Mouse (Mus musculus): ENCODE data around the gene Atg4d. TPM values are rescaled to one million over a fixed set of nuclear protein-coding genes. Genes with fewer than 3 reads are reported as not detected.
A peak's percentile ranks its signal among the peaks of the same experiment; 100 is the strongest.

Gene Atg4d
- polyA plus RNA-seq, 1 experiment = 53.1 TPM

DNA sequence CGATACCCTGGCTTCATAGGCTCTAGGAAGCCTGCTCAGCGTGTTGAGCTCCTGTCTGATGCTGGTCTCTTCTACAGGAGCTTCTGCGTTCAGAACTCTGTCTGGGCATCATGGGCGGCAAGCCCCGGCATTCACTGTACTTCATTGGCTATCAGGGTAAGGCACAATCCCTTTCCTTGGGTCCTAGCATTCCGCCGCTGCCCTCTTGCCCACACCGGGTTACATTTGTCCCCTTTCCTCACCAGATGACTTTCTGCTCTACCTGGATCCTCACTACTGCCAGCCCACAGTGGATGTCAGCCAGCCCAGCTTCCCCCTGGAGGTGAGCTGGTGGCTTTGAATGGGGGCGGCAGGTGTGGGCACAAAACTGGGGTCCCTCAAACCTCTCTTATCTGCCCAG, 7.3 kb downstream of the Atg4d start:
- no peaks in the 10 kb centered on the region for H3K27me3 ChIP-seq (replicated peaks)
- H3K9me3 ChIP-seq = no peaks in the 10 kb centered on the region
- H3K36me3 ChIP-seq (replicated peaks; ENCODE audit: low read length) = peaks cover 98% of the 10 kb centered on the region
- no peak for TF ChIP-seq GATA1 (IDR thresholded peaks at IDR 0.05; ENCODE audit: borderline replicate concordance, low read length)
- no peak for TF ChIP-seq FLI1 (IDR thresholded peaks at IDR 0.05; ENCODE audit: low read length)
- no peak overlapping the region for H3K4me3 ChIP-seq (replicated peaks)
- H3K4me1 ChIP-seq = peaks cover 90% of the 10 kb centered on the region

DNA sequence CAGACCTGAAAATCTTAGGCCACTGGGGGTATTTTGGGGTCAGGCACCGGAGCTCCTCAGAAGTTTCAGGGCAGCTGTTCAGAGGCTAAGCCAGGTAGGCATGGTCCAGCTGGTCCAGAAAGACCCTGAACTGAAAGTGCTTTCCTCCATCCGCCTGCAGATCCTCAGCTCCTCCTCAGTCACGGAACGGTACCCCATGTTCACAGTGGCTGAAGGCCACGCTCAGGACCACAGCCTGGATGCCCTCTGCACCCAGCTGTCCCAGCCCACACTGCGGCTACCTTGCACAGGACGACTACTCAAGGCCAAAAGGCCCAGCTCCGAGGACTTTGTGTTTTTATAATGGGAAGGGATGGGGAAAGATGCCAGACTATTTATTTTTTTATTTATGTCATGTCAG, 8.0 kb downstream of the Atg4d start:
- Histone ChIP-seq H3K9me3 (no peaks in the 10 kb centered on the region), H3K4me3 (replicated peaks) (no peak overlapping the region), H3K36me3 (replicated peaks; ENCODE audit: low read length) (peaks cover 99% of the 10 kb centered on the region), H3K27me3 (replicated peaks) (no peaks in the 10 kb centered on the region), H3K4me1 (peaks cover 92% of the 10 kb centered on the region)
- TF ChIP-seq FLI1 (IDR thresholded peaks at IDR 0.05; ENCODE audit: low read length) (no peak), GATA1 (IDR thresholded peaks at IDR 0.05; ENCODE audit: borderline replicate concordance, low read length) (no peak)

DNA sequence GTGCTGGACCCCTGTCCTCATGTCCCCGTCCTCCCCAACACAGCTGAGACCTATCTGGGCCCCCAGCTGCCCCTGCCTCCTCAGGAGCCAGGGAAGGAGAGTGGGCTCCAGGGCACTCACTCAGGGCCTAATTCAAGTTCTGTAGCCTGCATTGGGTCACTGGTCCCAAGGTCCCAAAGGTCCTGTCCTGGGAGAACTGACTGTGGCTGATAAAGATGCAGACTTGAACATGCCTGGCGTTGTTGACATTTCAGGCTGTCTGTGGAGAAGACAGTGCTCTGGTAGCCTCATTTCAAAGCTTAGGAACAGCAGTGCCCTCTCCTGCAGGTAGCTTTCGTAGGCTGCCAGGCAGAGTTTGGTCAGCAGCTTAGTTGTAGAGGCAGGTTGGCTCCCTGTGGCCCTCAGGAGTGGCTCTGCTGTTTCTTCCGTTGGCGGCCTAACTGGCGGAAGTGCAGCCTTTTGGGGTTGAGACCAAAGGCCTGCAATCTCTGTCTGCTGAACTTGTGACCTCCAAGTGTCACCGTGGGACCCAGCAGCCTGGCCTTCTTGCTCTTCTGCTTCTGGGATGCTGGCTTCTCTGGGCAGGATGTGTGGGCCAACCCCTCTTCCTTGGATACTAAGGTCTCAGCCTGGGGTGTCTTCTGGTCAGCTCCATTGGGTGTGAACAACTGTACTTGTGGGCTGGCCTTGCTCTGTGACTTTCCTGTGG, 8.6 kb downstream of the Atg4d start:
- TF ChIP-seq GATA1 (IDR thresholded peaks at IDR 0.05; ENCODE audit: borderline replicate concordance, low read length) = no peak
- TF ChIP-seq FLI1 (IDR thresholded peaks at IDR 0.05; ENCODE audit: low read length) = no peak
- peaks cover 91% of the 10 kb centered on the region for H3K4me1 ChIP-seq
- no peaks in the 10 kb centered on the region for H3K27me3 ChIP-seq (replicated peaks)
- H3K4me3 ChIP-seq (replicated peaks) = peak overlapping the region; percentile 15
- H3K9me3 ChIP-seq = no peaks in the 10 kb centered on the region
- H3K36me3 ChIP-seq (replicated peaks; ENCODE audit: low read length) = peaks cover 98% of the 10 kb centered on the region

DNA sequence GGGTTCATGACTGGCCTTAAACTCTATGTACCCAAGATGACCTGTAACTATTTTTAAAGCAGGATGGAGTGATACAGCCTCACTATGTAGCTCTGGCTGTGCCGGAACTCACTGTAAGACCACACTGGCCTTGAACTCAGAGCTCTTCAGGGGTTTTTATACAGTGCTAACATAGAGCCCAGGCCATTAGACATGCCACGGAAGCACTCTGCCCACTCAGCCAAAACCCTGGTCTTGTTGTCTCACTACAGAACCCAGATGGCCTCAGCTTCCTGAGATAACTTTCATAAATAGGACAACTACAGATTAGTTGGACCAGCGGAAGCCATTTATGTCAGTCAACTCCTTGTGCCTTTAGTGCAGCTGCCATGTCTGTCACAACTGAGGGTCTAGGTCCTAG, 9.2 kb downstream of the Atg4d start:
- Histone ChIP-seq H3K4me1 (peaks cover 93% of the 10 kb centered on the region), H3K36me3 (replicated peaks; ENCODE audit: low read length) (peaks cover 98% of the 10 kb centered on the region), H3K4me3 (replicated peaks) (peak overlapping the region; percentile 64), H3K27me3 (replicated peaks) (no peaks in the 10 kb centered on the region), H3K9me3 (no peaks in the 10 kb centered on the region)
- TF ChIP-seq GATA1 (IDR thresholded peaks at IDR 0.05; ENCODE audit: borderline replicate concordance, low read length) = no peak
- no peak for TF ChIP-seq FLI1 (IDR thresholded peaks at IDR 0.05; ENCODE audit: low read length)

DNA sequence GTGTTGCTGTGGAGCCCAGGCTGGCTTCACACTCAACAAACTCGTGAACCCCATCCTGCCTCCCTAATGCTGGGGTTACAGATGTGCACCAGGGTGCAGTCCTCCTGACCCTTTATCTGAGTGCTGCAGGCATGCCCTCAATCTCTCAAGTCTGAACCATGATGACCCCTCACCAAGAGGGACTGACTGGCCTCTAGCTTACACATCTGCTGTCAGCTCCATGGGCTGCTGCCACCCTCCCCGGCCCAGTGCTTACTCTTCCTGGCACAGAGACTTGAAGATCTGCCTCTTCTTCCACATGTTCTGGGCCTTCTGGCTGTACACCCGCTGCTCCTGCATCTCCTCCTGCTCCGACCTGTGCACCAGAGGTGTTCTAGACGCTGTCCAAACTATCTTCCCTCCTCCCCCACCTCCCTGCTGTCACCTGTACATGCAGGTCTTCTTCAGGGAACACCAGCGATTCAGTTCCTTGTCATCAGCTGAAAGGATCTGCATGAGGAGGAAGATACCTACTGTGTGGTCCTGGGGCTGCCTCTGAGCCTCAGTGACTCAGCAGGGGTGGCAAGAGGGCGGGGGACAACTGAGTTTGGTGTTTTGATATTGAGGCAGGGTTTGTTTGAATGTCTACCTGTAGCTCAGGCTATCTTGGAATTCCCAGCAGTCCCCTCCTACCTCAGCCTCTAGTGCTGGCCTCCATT, 10.1 kb downstream of the Atg4d start:
- TF ChIP-seq FLI1 (IDR thresholded peaks at IDR 0.05; ENCODE audit: low read length) (no peak), GATA1 (IDR thresholded peaks at IDR 0.05; ENCODE audit: borderline replicate concordance, low read length) (no peak)
- H3K4me3 ChIP-seq (replicated peaks) = peak overlapping the region; percentile 59
- H3K36me3 ChIP-seq (replicated peaks; ENCODE audit: low read length) = peaks cover 100% of the 10 kb centered on the region
- no peaks in the 10 kb centered on the region for H3K27me3 ChIP-seq (replicated peaks)
- H3K9me3 ChIP-seq = no peaks in the 10 kb centered on the region
- H3K4me1 ChIP-seq = peaks cover 96% of the 10 kb centered on the region

DNA sequence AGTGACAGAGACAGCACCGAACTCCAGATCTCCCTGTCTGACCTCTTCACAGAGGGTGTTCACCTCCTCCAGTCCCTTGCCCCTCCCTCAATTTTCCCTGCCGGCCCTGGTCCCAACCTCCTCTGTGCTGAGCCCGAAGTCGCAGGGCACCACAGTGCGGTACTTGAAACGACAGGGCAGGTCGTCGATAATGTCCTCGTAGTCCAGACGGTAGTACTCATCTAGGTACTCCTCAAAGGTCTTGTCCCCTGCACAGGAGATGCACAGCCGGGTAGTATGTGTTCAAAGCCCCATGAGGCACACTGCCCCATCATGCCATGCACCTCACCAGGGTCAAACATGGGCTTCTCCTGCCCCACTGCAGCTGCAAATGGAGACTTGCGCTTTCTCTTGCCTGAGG, 10.6 kb downstream of the Atg4d start:
- no peak for TF ChIP-seq FLI1 (IDR thresholded peaks at IDR 0.05; ENCODE audit: low read length)

DNA sequence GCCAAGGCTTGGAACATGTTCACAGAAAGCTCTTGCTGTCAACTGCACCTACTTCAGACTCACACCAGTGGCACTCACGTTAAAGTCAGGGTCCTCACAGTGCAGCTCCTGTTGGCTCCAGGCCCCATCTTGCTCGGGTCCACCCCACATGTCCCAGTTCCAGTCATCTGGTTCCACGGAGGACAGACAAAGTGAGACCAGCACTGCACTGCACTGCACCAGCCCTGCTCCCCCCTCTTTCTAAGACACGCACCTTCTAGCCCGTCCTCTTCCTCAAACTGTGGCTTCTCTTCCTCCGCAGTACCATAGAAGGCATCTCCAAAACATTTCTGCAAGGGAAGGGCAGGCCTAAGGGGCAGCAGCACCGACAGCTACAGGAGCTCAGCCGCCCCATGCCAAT, 11.2 kb downstream of the Atg4d start:
- H3K36me3 ChIP-seq (replicated peaks; ENCODE audit: low read length) = peaks cover 98% of the 10 kb centered on the region
- H3K9me3 ChIP-seq = no peaks in the 10 kb centered on the region
- no peak for TF ChIP-seq FLI1 (IDR thresholded peaks at IDR 0.05; ENCODE audit: low read length)
- TF ChIP-seq GATA1 (IDR thresholded peaks at IDR 0.05; ENCODE audit: borderline replicate concordance, low read length) = no peak
- H3K4me1 ChIP-seq = peaks cover 88% of the 10 kb centered on the region
- peak overlapping the region; percentile 54 for H3K4me3 ChIP-seq (replicated peaks)
- H3K27me3 ChIP-seq (replicated peaks) = no peaks in the 10 kb centered on the region

More for the DNA sequence above, 10.6 kb downstream of the Atg4d start:
- no peaks in the 10 kb centered on the region for H3K27me3 ChIP-seq (replicated peaks)
- H3K9me3 ChIP-seq = no peaks in the 10 kb centered on the region
- peak overlapping the region; percentile 51 for H3K4me3 ChIP-seq (replicated peaks)
- peaks cover 98% of the 10 kb centered on the region for H3K36me3 ChIP-seq (replicated peaks; ENCODE audit: low read length)
- H3K4me1 ChIP-seq = peaks cover 94% of the 10 kb centered on the region

DNA sequence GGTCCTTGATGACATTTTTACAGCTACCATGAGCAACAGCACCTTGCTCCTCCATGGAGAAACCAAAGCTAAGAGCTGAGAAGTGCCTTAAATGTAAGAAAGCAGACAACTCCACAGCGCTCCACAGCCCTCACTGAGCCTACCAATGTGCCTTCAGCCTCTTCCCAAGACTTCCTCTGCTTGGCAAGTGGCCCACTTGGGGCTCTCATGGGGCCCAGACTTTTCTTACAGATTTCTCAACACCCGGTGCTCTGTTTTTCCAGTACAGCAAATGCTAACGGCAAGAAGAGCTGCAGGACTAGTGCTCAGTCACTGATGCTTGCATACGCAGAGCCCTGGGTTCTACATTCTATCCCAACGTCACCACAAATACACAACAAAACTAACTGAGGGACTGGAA, 12.7 kb downstream of the Atg4d start:
- Histone ChIP-seq H3K4me1 (peaks cover 77% of the 10 kb centered on the region), H3K4me3 (replicated peaks) (no peak overlapping the region), H3K36me3 (replicated peaks; ENCODE audit: low read length) (peaks cover 97% of the 10 kb centered on the region), H3K27me3 (replicated peaks) (no peaks in the 10 kb centered on the region), H3K9me3 (no peaks in the 10 kb centered on the region)
- TF ChIP-seq GATA1 (IDR thresholded peaks at IDR 0.05; ENCODE audit: borderline replicate concordance, low read length) = no peak
- no peak for TF ChIP-seq FLI1 (IDR thresholded peaks at IDR 0.05; ENCODE audit: low read length)

DNA sequence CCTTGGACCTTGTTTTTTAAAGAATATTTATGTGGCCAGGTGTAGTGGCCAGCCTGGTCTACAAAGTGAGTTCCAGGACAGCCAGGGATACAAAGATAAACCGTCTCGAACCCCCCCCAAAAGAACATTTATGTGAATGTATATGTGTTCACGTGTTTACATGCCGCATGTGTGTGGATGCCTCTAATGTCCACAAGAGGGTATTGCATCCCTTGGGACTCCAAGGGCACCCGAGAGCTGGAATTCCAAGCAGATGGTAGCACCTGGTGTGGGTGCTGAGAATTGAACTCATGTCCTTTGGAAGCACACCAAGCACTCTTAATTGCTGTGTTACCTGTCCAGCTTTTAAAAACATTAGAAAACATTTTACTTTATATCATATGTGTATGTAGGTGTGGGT, 18.5 kb downstream of the Atg4d start:
- peaks cover 78% of the 10 kb centered on the region for H3K36me3 ChIP-seq (replicated peaks; ENCODE audit: low read length)
- TF ChIP-seq FLI1 (IDR thresholded peaks at IDR 0.05; ENCODE audit: low read length) (no peak), GATA1 (IDR thresholded peaks at IDR 0.05; ENCODE audit: borderline replicate concordance, low read length) (no peak)

DNA sequence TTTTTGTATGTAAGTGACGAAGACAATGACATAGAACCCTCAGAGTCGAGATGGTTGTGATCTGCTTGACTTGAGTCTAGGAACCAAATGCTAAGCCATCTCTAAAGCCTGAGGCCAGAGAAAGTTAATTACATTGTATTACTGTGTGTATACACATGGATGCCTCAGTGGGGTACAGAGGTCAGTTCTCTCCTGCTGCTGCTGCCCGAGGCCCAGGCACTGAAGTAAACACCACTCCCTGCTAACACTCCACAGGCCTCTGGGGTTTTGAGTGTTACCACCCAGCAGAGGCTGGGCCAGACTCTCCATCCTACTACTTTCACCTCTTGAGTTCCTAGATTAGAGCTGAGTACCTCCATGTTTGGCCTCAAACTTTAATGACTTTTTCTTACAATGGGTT, 18.9 kb downstream of the Atg4d start:
- TF ChIP-seq GATA1 (IDR thresholded peaks at IDR 0.05; ENCODE audit: borderline replicate concordance, low read length) = no peak
- TF ChIP-seq FLI1 (IDR thresholded peaks at IDR 0.05; ENCODE audit: low read length) = no peak
- no peak overlapping the region for H3K4me3 ChIP-seq (replicated peaks)
- H3K27me3 ChIP-seq (replicated peaks) = no peaks in the 10 kb centered on the region
- H3K4me1 ChIP-seq = peaks cover 66% of the 10 kb centered on the region
- peaks cover 78% of the 10 kb centered on the region for H3K36me3 ChIP-seq (replicated peaks; ENCODE audit: low read length)
- H3K9me3 ChIP-seq = no peaks in the 10 kb centered on the region

More for the DNA sequence above, 18.5 kb downstream of the Atg4d start:
- Histone ChIP-seq H3K27me3 (replicated peaks) (no peaks in the 10 kb centered on the region), H3K4me1 (peaks cover 66% of the 10 kb centered on the region), H3K4me3 (replicated peaks) (no peak overlapping the region), H3K9me3 (no peaks in the 10 kb centered on the region)
